Mouse (Mus musculus) adrenal gland, adult 2 months (tissue): Measurements from ENCODE around the gene Prg3. TPM values are rescaled to one million over a fixed set of nuclear protein-coding genes. Genes with fewer than 3 reads are reported as not detected.

Experiments
- DNase-seq: peaks from one replicate; pipeline ENCODE4 v3.0.0; 2021
- polyA plus RNA-seq: library from polyadenylated mRNA; depleted of rRNA; stranded (reverse); fragments of >200 nt; gene quantifications from 2 replicates; pipeline ENCODE4 v1.2.3, GENCODE M21; 2012
- total RNA-seq, 2 experiments: library from RNA; stranded (reverse); gene quantifications; 2 replicates each; pipeline ENCODE4 v1.2.3; 2021

Prg3 gene
- total and polyA plus RNA-seq, 3 experiments: not detected

- DNase-seq: no peak
Measured at GRCm38 (mm10) chr2:84996376-84996775, 8.4 kb downstream of the Prg3 start.

- peak; percentile 16 for DNase-seq
Measured at GRCm38 (mm10) chr2:84999486-85000181, 11.6 kb downstream of the Prg3 start.

GRCm38 (mm10) chr2:85001497-85001896 lies 13.5 kb downstream of the Prg3 start:
- peak; percentile 20 for DNase-seq

- DNase-seq: no peak
Measured at GRCm38 (mm10) chr2:85002575-85002974, 14.6 kb downstream of the Prg3 start.

- no peak for DNase-seq
Measured at GRCm38 (mm10) chr2:85004341-85004740, 16.3 kb downstream of the Prg3 start.

GRCm38 (mm10) chr2:85006600-85006999 lies 18.6 kb downstream of the Prg3 start:
- DNase-seq: no peak

- peak; percentile 23 for DNase-seq
Measured at GRCm38 (mm10) chr2:85007729-85008128, 19.7 kb downstream of the Prg3 start.

- DNase-seq: no peak
Measured at GRCm38 (mm10) chr2:85009212-85009611, 21.2 kb downstream of the Prg3 start.

GRCm38 (mm10) chr2:85011906-85012604 lies 24.0 kb downstream of the Prg3 start:
- no peak for DNase-seq

GRCm38 (mm10) chr2:85012679-85013078 lies 24.7 kb downstream of the Prg3 start:
- no peak for DNase-seq

GRCm38 (mm10) chr2:85013826-85014587 lies 26.0 kb downstream of the Prg3 start:
- DNase-seq: no peak

GRCm38 (mm10) chr2:85014588-85014982 lies 26.6 kb downstream of the Prg3 start:
- DNase-seq: no peak

- DNase-seq: peak; percentile 17
Measured at GRCm38 (mm10) chr2:85022043-85022442, 34.0 kb downstream of the Prg3 start.

- DNase-seq: no peak
Measured at GRCm38 (mm10) chr2:85026178-85026577, 38.2 kb downstream of the Prg3 start.

GRCm38 (mm10) chr2:85027281-85027680 lies 39.3 kb downstream of the Prg3 start:
- no peak for DNase-seq

GRCm38 (mm10) chr2:85029897-85030296 lies 41.9 kb downstream of the Prg3 start:
- DNase-seq: no peak

- no peak for DNase-seq
Measured at GRCm38 (mm10) chr2:85030989-85031388, 43.0 kb downstream of the Prg3 start.

GRCm38 (mm10) chr2:85033121-85033520 lies 45.1 kb downstream of the Prg3 start:
- DNase-seq: no peak

GRCm38 (mm10) chr2:85034169-85034568 lies 46.2 kb downstream of the Prg3 start:
- DNase-seq: no peak

- DNase-seq: no peak
Measured at GRCm38 (mm10) chr2:85036507-85037046, 48.6 kb downstream of the Prg3 start.

GRCm38 (mm10) chr2:85037047-85038026 lies 49.3 kb downstream of the Prg3 start, which contains the start of the genes Ssrp1 and P2rx3:
Ssrp1 (plus strand) TSS chr2:85037234.
P2rx3 (minus strand) TSS chr2:85037462.
- DNase-seq: peak; percentile 93
